22 mouse cellular contexts compared by ENCODE assay signal in genomic region chr9:14056410-14057172, GRCm38 (mm10).
"Had no signal": no experiment of that assay in that cellular context is flagged by ENCODE, and none has a peak within 500 bp of the region (broad histone marks: within the 10 kb centered on the region; RNA-seq: fewer than 3 reads in every experiment).

No protein-coding gene starts in this region.

- H3K9ac ChIP-seq: limb, embryonic 12.5 days; limb, embryonic 15.5 days; liver, embryonic 14.5 days; liver, postnatal 0 days; lung, embryonic 14.5 days; midbrain, embryonic 12.5 days; midbrain, embryonic 15.5 days; neural tube, embryonic 12.5 days; neural tube, embryonic 15.5 days had no signal

- H3K36me3 ChIP-seq: limb, embryonic 12.5 days; limb, embryonic 15.5 days; midbrain, embryonic 12.5 days; midbrain, embryonic 15.5 days; neural tube, embryonic 12.5 days; neural tube, embryonic 15.5 days had no signal

- H3K27ac ChIP-seq: kidney, postnatal 0 days; limb, embryonic 15.5 days; liver, embryonic 14.5 days; macrophage; midbrain, embryonic 12.5 days; midbrain, embryonic 15.5 days; neural tube, embryonic 12.5 days; neural tube, embryonic 15.5 days had no signal

- ATAC-seq: liver, postnatal 0 days; lung, postnatal 0 days; midbrain, embryonic 15.5 days had no signal

- H3K4me3 ChIP-seq: limb, embryonic 12.5 days; limb, embryonic 15.5 days; midbrain, embryonic 12.5 days; midbrain, embryonic 15.5 days; neural tube, embryonic 12.5 days; neural tube, embryonic 15.5 days had no signal

- H3K9me3 ChIP-seq: limb, embryonic 12.5 days; limb, embryonic 15.5 days; midbrain, embryonic 12.5 days; midbrain, embryonic 15.5 days; neural tube, embryonic 12.5 days; neural tube, embryonic 15.5 days had no signal

- DNase-seq: kidney, adult 18-20 months; kidney, adult 9 months; kidney, postnatal 36 days; left cerebral cortex, postnatal 4 days; liver, postnatal 0 days; lung, embryonic 14.5 days; retina, postnatal 1 day; right cerebral cortex, postnatal 25 days; spleen, adult 18-20 months; thymus, adult 2 months; thymus, postnatal 14 days had no signal

- H3K4me2 ChIP-seq: limb, embryonic 12.5 days; limb, embryonic 15.5 days; liver, embryonic 11.5 days; lung, embryonic 14.5 days; midbrain, embryonic 12.5 days; midbrain, embryonic 15.5 days; neural tube, embryonic 12.5 days; neural tube, embryonic 15.5 days had no signal

- H3K27me3 ChIP-seq: limb, embryonic 12.5 days; limb, embryonic 15.5 days; midbrain, embryonic 15.5 days; neural tube, embryonic 12.5 days; neural tube, embryonic 15.5 days had no signal
